Mouse (Mus musculus) embryonic facial prominence, embryonic 11.5 days (tissue): ENCODE measurements at regions not wholly inside any gene's neighbourhood (a gene's known extent, or its start where the extent isn't known, plus 50 kb on each side); places are given as distances from the start of the nearest gene placed in this dataset.

Experiments used
- ATAC-seq: fragments of 200-750 bp; cut with Nextera tagmentation; replicated peaks from 2 replicates; pipeline ENCODE4 v1.8.0; 2017; ENCODE audit warnings: low read depth; ENCODE audit not compliant: insufficient number of reproducible peaks, low FRiP score, low TSS enrichment
- DNase-seq: peaks from one replicate; pipeline ENCODE4 v3.0.0-alpha.2; 2015; ENCODE audit warnings: low spot score
- H3K27ac ChIP-seq: fragments of 300-500 bp; sonication (generic); replicated peaks from 2 replicates; pipeline ENCODE4 v1.5.1; 2014; ENCODE audit warnings: mild to moderate bottlenecking, low read depth, low read length, control low read depth
- H3K27me3 ChIP-seq: fragments of 300-500 bp; sonication (generic); 2 replicates; pipeline ENCODE4 v1.6.1; 2014; ENCODE audit warnings: mild to moderate bottlenecking, low read length, moderate library complexity, mixed read lengths; ENCODE audit not compliant: control insufficient read depth, insufficient read depth
- H3K36me3 ChIP-seq: fragments of 300-500 bp; sonication (generic); replicated peaks from 2 replicates; pipeline ENCODE4 v1.6.1; 2014; ENCODE audit warnings: low read depth, mild to moderate bottlenecking, low read length, moderate library complexity, mixed read lengths; ENCODE audit not compliant: control insufficient read depth, insufficient read depth
- H3K4me1 ChIP-seq: fragments of 300-500 bp; sonication (generic); 2 replicates; pipeline ENCODE4 v1.6.1; 2014; ENCODE audit warnings: low read length, mixed read lengths; ENCODE audit not compliant: control insufficient read depth, insufficient read depth
- H3K4me2 ChIP-seq: fragments of 300-500 bp; sonication (generic); 2 replicates; pipeline ENCODE4 v1.6.1; 2014; ENCODE audit warnings: low read depth, mild to moderate bottlenecking, control low read depth, low read length, moderate library complexity
- H3K4me3 ChIP-seq: fragments of 300-500 bp; sonication (generic); 2 replicates; pipeline ENCODE4 v1.5.1; 2014; ENCODE audit warnings: low read depth, low read length, control low read depth
- H3K9ac ChIP-seq: fragments of 300-500 bp; sonication (generic); replicated peaks from 2 replicates; pipeline ENCODE4 v1.6.1; 2014; ENCODE audit warnings: mild to moderate bottlenecking, control low read depth, low read length
- H3K9me3 ChIP-seq: fragments of 300-500 bp; sonication (generic); replicated peaks from 2 replicates; pipeline ENCODE4 v1.6.1; 2016; ENCODE audit warnings: mild to moderate bottlenecking, low read length, inconsistent platforms, mixed read lengths; ENCODE audit not compliant: control insufficient read depth
- WGBS: fragments of 180-500 bp; shearing (Covaris S2); extraction: QIAGEN DNeasy Blood & Tissue Kit; methylation state at CpG from one replicate; pipeline ENCODE4 v1.1.7; 2014; 5-methylcytosine and 5-hydroxymethylcytosine counted together

GRCm38 (mm10) chr4:110129518-110129917, 151.7 kb downstream of the Dmrta2 start:
- 0 out of 2 replicates have a peak, but pooled peaks cover 5% of the 10 kb centered on the region for H3K4me1 ChIP-seq
- no peak overlapping the region for H3K27ac ChIP-seq
- H3K27me3 ChIP-seq = no peaks in the 10 kb centered on the region
- no peak overlapping the region for H3K9ac ChIP-seq
- no peaks in the 10 kb centered on the region for H3K36me3 ChIP-seq
- no peak for DNase-seq
- no peak overlapping the region for H3K4me3 ChIP-seq
- H3K9me3 ChIP-seq = no peaks in the 10 kb centered on the region
- peak; percentile 74; the same call in 1 of the 2 replicates for ATAC-seq
- H3K4me2 ChIP-seq = no peak overlapping the region
- 48% methylated on average over 3 of the region's 3 CpGs for WGBS

- Histone ChIP-seq H3K9me3 (no peaks in the 10 kb centered on the region), H3K27me3 (no peaks in the 10 kb centered on the region), H3K4me2 (no peak overlapping the region), H3K27ac (no peak overlapping the region), H3K36me3 (no peaks in the 10 kb centered on the region), H3K9ac (no peak overlapping the region), H3K4me3 (no peak overlapping the region), H3K4me1 (0 out of 2 replicates have a peak, but pooled peaks cover 6% of the 10 kb centered on the region)
- ATAC-seq (no peak), DNase-seq (peak; percentile 75)
- 57% methylated on average over 4 of the region's 4 CpGs for WGBS
Measured at GRCm38 (mm10) chr4:110132061-110132460, 154.2 kb downstream of the Dmrta2 start.

GRCm38 (mm10) chr4:110134036-110134435, 156.2 kb downstream of the Dmrta2 start:
- ATAC-seq (no peak; the same call in 1 of the 2 replicates), DNase-seq (peak; percentile 83)
- 0 out of 2 replicates have a peak, but pooled peaks cover 6% of the 10 kb centered on the region for H3K4me1 ChIP-seq
- H3K4me3 ChIP-seq = no peak overlapping the region
- no peaks in the 10 kb centered on the region for H3K9me3 ChIP-seq
- 11% methylated on average over 7 of the region's 7 CpGs for WGBS
- 0 out of 2 replicates have a peak overlapping the region, but pooled peaks have one; percentile 20 for H3K27ac ChIP-seq
- no peak overlapping the region for H3K9ac ChIP-seq
- no peaks in the 10 kb centered on the region for H3K27me3 ChIP-seq
- no peak overlapping the region for H3K4me2 ChIP-seq
- no peaks in the 10 kb centered on the region for H3K36me3 ChIP-seq

GRCm38 (mm10) chr4:110145229-110145628, 167.4 kb downstream of the Dmrta2 start:
- DNase-seq = no peak
- no peaks in the 10 kb centered on the region for H3K9me3 ChIP-seq
- no peak overlapping the region for H3K4me2 ChIP-seq
- 68% methylated on average over 1 of the region's 1 CpGs for WGBS
- no peaks in the 10 kb centered on the region for H3K27me3 ChIP-seq
- H3K4me3 ChIP-seq = no peak overlapping the region
- no peaks in the 10 kb centered on the region for H3K36me3 ChIP-seq
- ATAC-seq = no peak
- no peak overlapping the region for H3K27ac ChIP-seq
- H3K9ac ChIP-seq = no peak overlapping the region
- no peaks in the 10 kb centered on the region for H3K4me1 ChIP-seq

GRCm38 (mm10) chr4:110152103-110152946, 174.5 kb downstream of the Dmrta2 start:
- no peak overlapping the region for H3K4me2 ChIP-seq
- H3K27ac ChIP-seq = no peak overlapping the region
- ATAC-seq (peak; percentile 89), DNase-seq (peak; percentile 47)
- H3K9me3 ChIP-seq = no peaks in the 10 kb centered on the region
- no peaks in the 10 kb centered on the region for H3K27me3 ChIP-seq
- no peaks in the 10 kb centered on the region for H3K36me3 ChIP-seq
- H3K4me1 ChIP-seq = no peaks in the 10 kb centered on the region
- no peak overlapping the region for H3K9ac ChIP-seq
- H3K4me3 ChIP-seq = no peak overlapping the region
- 15% methylated on average over 15 of the region's 15 CpGs for WGBS
